ENCODE assay signal across 23 mouse cellular contexts in genomic region chr11:79316807-79317345, GRCm38 (mm10). TPM values are rescaled to one million over a fixed set of nuclear protein-coding genes. Genes with fewer than 3 reads are reported as not detected.
"Had no signal": no experiment of that assay in that cellular context is flagged by ENCODE, and none has a peak within 500 bp of the region (broad histone marks: within the 10 kb centered on the region; RNA-seq: fewer than 3 reads in every experiment).

No protein-coding gene starts in this region.

- H3K4me1 ChIP-seq: kidney, embryonic 15.5 days; liver, embryonic 12.5 days; liver, embryonic 15.5 days; midbrain, embryonic 13.5 days; neural tube, embryonic 12.5 days; stomach, embryonic 15.5 days had no signal

- H3K4me3 ChIP-seq: kidney, embryonic 15.5 days; liver, embryonic 12.5 days; liver, embryonic 15.5 days; lung, embryonic 15.5 days; megakaryocyte, embryonic 14.5 days; midbrain, embryonic 10.5 days; midbrain, embryonic 13.5 days; neural tube, embryonic 12.5 days; neural tube, embryonic 15.5 days; stomach, embryonic 15.5 days had no signal

- H3K36me3 ChIP-seq: kidney, embryonic 15.5 days; liver, embryonic 12.5 days; liver, embryonic 15.5 days; lung, embryonic 15.5 days; midbrain, embryonic 10.5 days; midbrain, embryonic 13.5 days; neural tube, embryonic 12.5 days; neural tube, embryonic 15.5 days; stomach, embryonic 15.5 days had no signal

- H3K4me2 ChIP-seq: kidney, embryonic 15.5 days; liver, embryonic 12.5 days; liver, embryonic 15.5 days; lung, embryonic 15.5 days; midbrain, embryonic 13.5 days; neural tube, embryonic 12.5 days; neural tube, embryonic 15.5 days; stomach, embryonic 15.5 days had no signal

- H3K9me3 ChIP-seq: kidney, embryonic 15.5 days; liver, embryonic 12.5 days; liver, embryonic 15.5 days; lung, embryonic 15.5 days; megakaryocyte, embryonic 14.5 days; midbrain, embryonic 10.5 days; midbrain, embryonic 13.5 days; neural tube, embryonic 12.5 days; neural tube, embryonic 15.5 days; stomach, embryonic 15.5 days had no signal

- H3K27ac ChIP-seq: kidney, embryonic 15.5 days; liver, embryonic 12.5 days; liver, embryonic 15.5 days; lung, embryonic 15.5 days; midbrain, embryonic 10.5 days; midbrain, embryonic 13.5 days; neural tube, embryonic 12.5 days; neural tube, embryonic 15.5 days; stomach, embryonic 15.5 days had no signal

- H3K9ac ChIP-seq: kidney, embryonic 15.5 days; liver, embryonic 12.5 days; liver, embryonic 15.5 days; lung, embryonic 15.5 days; midbrain, embryonic 13.5 days; neural tube, embryonic 12.5 days; neural tube, embryonic 15.5 days; stomach, embryonic 15.5 days had no signal

- H3K27me3 ChIP-seq: kidney, embryonic 15.5 days; liver, embryonic 12.5 days; liver, embryonic 15.5 days; lung, embryonic 15.5 days; midbrain, embryonic 13.5 days; neural tube, embryonic 12.5 days; neural tube, embryonic 15.5 days; stomach, embryonic 15.5 days had no signal

- DNase-seq: kidney, adult 8-10 months; kidney, postnatal 10 days; kidney, postnatal 36 days; layer of hippocampus, postnatal 36 days; liver; lung, adult 18-20 months; lung, postnatal 10 days; lung, postnatal 36 days; right cerebral cortex, adult 18-20 months; right cerebral cortex, postnatal 14 days; right cerebral cortex, postnatal 4 days; thymus, postnatal 25 days had no signal

- ATAC-seq: liver, embryonic 12.5 days; midbrain, embryonic 13.5 days had no signal

RNA-seq across cellular contexts. Expression of gene Gm9964, which starts 20.2 kb away (rescaled TPM):
- polyA plus RNA-seq: kidney, embryonic 15.5 days; limb, embryonic 11.5 days; liver, embryonic 12.5 days; liver, embryonic 15.5 days; midbrain, embryonic 10.5 days; midbrain, embryonic 13.5 days; neural tube, embryonic 12.5 days; neural tube, embryonic 15.5 days had no signal
